Comparison of ENCODE assay signal across 16 mouse cellular contexts in genomic region chr17:86228850-86229249, GRCm38 (mm10).
A peak's percentile ranks its signal among the peaks of the same experiment; 100 is the strongest.
DNase-seq lines count a peak whose midpoint lies in the region.
"Had no signal": no experiment of that assay in that cellular context is flagged by ENCODE, and none has a peak within 500 bp of the region (broad histone marks: within the 10 kb centered on the region; RNA-seq: fewer than 3 reads in every experiment).

No protein-coding gene starts in this region.

- intact Hi-C loops in left cerebral cortex, postnatal 25 days (cut with DNase I): loop anchor here (5.0 kb wide), 1 partner anchor 62 kb away; the partner anchor contains the start of gene Prkce

- peak; percentile 53 for DNase-seq in layer of hippocampus, adult 11-12 months (ENCODE audit: low spot score)
- no peak for DNase-seq in layer of hippocampus, postnatal 10 days (ENCODE audit: low spot score in 2 of 2)
- DNase-seq in right cerebral cortex, adult 18-20 months: peak; percentile 86
- no peak for DNase-seq in right cerebral cortex, postnatal 4 days
- DNase-seq in left cerebral cortex, postnatal 25 days (ENCODE audit: low spot score in 2 of 2): peak; percentile 66 to 93
- DNase-seq in telencephalon, adult 2 months (ENCODE audit: low read depth, low spot score): peak; percentile 75
- no peak for DNase-seq in gastrocnemius, postnatal 4 days (ENCODE audit: low spot score in 2 of 2)
- DNase-seq in kidney, adult 11 months: no peak
- DNase-seq: adrenal gland, postnatal 10 days; cerebellum, adult 9-11 months; gastrocnemius, adult 2 months; heart, adult 18-20 months; heart, postnatal 36 days; liver, embryonic 13.5 days; thymus, adult 18-20 months; thymus, postnatal 4 days had no signal

Comparison
In these comparisons a context has a peak if more than half of its experiments do, and no peak if none do; other contexts are left out.
1. DNase-seq: peak in layer of hippocampus, adult 11-12 months (single experiment), right cerebral cortex, adult 18-20 months (single experiment), left cerebral cortex, postnatal 25 days (2 of 2) and telencephalon, adult 2 months (single experiment); none in layer of hippocampus, postnatal 10 days (0 of 2), right cerebral cortex, postnatal 4 days (single experiment), gastrocnemius, postnatal 4 days (0 of 2) and kidney, adult 11 months (single experiment).